Mouse (Mus musculus): ENCODE measurements around the gene Tubb4a.
"Not testable (repeated sequence)": the region's sequence is repeated elsewhere in the genome, so short reads cannot be mapped to it uniquely, and the experiment has no call there.

Tubb4a gene

GRCm38 (mm10) chr17:57087049-57087832, at the start of gene Tubb4a:
Gene Tubb4a, minus strand, starts transcription at chr17:57087782.
- peak; percentile 92 for DNase-seq

GRCm38 (mm10) chr17:57135635-57136034, 48.1 kb upstream of the Tubb4a start:
- DNase-seq: no peak

GRCm38 (mm10) chr17:57134693-57135092, 47.1 kb upstream of the Tubb4a start:
- DNase-seq: no peak

GRCm38 (mm10) chr17:57134021-57134420, 46.4 kb upstream of the Tubb4a start:
- DNase-seq: not testable (repeated sequence)

- no peak for DNase-seq
Observed at GRCm38 (mm10) chr17:57131793-57132192, 44.2 kb upstream of the Tubb4a start.

- DNase-seq: no peak
Observed at GRCm38 (mm10) chr17:57125853-57126622, 38.5 kb upstream of the Tubb4a start.

- DNase-seq: no peak
Observed at GRCm38 (mm10) chr17:57124792-57125191, 37.2 kb upstream of the Tubb4a start.

DNA sequence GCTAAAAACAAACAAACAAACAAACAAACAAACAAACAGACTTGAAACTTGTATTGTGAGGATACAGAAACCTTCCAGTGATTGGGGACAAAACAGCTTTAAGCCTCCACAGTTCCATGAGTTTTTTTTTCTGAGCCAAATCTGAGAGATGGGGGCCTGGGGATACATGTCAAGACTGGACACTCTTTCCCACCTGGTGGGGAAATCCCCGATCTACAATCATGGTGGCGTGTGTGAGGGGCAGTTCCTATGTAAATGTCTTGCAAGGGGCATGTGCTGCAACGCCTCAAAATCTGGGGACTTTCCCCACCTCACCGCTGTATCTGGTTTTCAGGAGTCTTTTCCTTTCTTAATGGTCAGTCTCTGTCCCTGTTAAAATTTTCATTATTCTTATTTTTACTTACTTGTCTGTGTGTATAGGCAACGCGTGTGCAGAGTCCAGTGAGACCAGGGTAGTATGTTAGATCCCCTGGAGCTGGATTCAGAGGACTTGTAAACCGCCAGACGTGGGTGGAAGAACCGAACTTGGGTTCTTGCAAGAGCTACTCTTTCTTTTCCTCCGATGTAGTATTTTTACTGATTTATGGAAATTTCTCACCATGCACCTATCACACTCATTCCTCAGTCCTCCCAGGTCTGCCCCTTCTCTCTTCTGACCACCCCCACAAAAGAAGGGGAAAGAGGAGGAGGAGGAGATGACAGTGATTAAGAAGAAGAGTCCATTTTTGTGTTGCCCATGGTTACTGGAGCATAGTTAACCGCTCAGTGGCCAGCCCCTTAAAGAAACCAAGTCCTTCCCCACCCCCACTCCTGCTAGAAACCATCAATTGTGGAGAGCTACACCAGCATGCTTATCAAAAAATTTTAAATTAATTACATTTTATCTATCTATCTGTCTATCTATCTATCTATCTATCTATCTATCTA, 35.9 kb upstream of the Tubb4a start:
- no peak for DNase-seq

- DNase-seq: no peak
Observed at GRCm38 (mm10) chr17:57121856-57122255, 34.3 kb upstream of the Tubb4a start.

DNA sequence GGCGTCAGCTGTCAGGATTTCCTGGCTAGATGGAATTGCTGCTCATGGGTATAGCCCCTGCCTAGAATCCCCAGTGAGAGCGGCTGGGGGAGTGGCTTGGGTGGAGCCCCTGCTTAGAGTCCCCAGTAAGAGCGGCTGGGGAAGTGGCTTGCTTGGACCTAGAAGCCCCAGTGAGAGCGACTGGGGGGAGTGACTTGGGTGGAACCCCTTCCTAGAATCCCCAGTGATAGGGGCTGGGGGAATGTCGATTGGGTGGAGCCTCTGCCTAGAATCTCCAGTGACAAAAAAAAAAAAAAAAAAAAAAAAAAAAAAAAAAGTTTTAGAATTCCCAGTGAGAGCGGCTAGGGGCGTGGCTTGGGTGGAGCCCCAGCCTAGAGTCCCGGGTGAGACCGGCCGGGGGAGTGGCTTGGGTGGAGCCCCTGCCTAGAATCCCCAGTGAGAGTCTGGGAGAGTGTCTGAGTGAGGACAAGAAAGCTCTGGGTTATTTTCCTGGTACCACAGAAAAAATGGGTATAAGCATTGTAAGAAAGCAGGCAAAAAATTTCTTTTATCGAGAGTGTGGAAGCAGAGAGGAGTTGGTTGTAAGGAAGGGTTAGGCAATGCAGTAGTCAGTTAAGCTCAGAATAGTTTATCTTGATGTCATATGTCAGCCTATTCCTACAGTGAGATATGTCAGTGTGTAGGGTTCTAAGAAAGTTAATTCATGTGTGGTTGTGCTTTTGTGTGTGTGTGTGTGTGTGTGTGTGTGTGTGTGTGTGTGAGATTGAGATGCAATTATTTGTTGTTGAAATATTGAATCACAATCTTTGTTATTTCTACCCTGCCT, 31.2 kb upstream of the Tubb4a start:
- DNase-seq: no peak

GRCm38 (mm10) chr17:57116801-57117200, 29.2 kb upstream of the Tubb4a start:
- DNase-seq: no peak

DNA sequence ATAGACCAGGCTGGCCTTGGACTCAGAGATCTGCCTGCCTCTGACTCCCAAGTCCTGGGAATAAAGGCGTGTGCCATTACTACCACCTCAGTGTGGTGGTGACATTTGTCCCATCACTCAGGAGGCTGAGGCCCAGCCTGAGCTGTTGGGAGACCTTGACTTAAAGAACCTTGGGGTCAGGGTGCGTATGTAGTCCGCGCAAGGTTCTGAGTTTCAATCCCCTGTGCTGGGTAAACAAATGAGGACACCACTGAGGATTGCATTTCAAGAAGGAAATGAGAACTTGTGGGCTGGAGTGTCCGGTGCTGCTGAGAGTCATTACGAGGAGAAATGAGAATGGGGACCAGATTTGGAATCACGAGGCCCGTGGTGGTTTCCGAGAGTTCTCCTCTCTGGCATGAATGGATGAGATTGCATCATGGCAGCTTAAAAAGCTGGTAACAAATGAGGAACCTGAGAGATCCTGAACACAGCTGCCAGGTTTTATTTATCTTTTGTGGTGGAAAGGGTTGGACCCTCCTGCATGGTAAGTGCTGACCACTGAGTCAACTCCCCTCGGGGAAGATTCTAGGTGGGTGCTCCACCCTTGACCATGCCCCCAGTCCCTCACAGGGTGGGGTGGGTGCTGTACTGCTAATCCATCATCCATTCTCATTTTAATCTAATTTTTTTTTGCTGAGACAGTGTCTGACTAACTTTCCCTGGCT, 25.3 kb upstream of the Tubb4a start:
- peak; percentile 53 for DNase-seq

DNA sequence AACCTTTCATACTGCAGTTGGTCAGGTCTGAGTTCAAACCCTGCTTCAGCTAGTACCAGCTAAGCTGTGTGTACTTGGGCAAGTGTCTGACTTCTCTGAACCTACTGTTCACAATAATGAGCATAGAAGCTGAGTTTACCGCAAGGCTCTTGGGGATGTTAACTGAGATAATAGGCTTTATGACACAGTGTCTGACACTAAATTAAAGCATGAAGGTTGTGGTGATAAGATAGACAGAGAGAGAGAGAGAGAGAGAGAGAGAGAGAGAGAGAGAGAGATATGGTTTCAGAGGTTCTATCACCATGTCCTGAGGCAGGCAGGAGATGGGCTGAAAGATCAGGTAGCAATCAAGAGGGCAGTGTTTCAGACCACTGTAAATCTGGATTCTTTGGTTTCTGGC, 22.4 kb upstream of the Tubb4a start:
- no peak for DNase-seq

DNA sequence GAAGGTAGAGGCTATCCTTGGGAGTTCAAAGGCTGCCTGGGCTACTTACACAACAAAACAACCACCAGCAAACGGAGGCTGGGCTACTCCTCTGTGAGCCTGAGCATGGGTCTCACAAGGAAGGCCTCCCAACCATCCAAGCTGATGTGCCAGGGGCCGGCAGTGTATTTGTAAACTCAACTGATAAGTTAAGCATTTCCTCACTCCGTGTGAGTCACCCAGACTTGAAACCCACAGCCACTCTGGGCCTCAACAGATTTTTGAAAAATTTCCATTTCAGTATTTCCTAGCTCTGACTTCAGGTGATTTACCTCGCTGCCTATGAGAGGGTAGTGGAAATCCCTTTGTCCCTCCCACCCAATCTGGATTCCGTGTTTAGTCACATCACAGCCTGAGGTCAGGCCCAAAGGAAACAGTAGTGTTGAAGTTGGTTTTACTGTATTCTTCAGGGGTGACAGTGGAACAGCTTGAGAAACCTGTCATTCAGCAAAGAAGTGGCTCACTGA, 21.1 kb upstream of the Tubb4a start:
- no peak for DNase-seq

DNA sequence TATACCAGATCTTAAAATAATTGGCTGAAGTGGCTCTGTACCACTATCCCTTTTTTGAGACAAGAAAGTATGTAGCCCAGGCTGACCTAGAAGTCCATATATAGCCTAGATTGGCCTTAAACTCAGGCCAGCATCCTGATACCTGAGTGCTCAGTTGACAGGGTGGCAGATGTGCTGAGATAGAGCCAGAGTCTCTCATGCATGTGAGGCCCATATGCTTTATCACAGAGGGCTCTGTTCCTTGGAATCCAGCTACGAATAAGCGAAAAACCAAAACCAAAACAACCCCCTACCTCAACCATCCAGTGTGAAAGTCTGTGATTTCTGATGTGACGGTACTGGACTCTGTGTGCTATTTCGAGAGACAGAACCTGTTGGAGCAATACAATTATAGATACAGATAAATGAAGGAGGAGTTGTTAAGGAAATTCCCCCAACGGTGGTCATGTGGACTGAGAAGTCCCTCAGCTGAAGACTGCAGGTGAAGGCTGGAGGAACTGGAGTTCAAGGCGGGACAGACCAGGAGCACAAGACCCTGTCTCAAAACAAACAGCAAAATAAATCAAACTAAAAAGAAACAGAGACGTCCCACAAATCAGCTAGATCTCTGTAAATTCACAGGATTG, 20.6 kb upstream of the Tubb4a start:
- DNase-seq: no peak

DNA sequence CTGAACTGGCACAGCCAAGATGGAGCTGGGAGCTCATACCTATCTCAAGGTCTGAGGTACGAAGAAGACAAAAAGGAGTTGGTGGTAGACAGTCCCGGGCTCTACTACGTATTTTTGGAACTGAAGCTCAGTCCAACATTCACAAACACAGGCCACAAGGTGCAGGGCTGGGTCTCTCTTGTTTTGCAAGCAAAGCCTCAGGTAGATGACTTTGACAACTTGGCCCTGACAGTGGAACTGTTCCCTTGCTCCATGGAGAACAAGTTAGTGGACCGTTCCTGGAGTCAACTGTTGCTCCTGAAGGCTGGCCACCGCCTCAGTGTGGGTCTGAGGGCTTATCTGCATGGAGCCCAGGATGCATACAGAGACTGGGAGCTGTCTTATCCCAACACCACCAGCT, 19.5 kb upstream of the Tubb4a start:
- DNase-seq: no peak

DNA sequence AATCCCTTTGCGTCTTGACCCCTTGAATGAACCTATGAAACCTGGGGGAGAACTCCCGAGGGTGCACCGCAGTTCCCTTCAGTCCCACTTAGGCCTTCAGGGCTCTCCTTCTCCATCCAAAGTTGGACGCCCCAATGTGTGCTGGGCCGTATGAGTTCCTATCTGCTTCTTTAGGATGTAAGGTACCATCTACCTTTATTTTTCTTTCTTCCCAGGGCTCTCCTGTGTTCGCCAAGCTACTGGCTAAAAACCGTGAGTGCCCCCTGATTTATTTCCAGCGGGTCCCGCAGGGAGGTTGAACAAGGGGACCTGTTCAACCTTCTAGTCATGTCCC, 18.4 kb upstream of the Tubb4a start:
- DNase-seq: no peak

DNA sequence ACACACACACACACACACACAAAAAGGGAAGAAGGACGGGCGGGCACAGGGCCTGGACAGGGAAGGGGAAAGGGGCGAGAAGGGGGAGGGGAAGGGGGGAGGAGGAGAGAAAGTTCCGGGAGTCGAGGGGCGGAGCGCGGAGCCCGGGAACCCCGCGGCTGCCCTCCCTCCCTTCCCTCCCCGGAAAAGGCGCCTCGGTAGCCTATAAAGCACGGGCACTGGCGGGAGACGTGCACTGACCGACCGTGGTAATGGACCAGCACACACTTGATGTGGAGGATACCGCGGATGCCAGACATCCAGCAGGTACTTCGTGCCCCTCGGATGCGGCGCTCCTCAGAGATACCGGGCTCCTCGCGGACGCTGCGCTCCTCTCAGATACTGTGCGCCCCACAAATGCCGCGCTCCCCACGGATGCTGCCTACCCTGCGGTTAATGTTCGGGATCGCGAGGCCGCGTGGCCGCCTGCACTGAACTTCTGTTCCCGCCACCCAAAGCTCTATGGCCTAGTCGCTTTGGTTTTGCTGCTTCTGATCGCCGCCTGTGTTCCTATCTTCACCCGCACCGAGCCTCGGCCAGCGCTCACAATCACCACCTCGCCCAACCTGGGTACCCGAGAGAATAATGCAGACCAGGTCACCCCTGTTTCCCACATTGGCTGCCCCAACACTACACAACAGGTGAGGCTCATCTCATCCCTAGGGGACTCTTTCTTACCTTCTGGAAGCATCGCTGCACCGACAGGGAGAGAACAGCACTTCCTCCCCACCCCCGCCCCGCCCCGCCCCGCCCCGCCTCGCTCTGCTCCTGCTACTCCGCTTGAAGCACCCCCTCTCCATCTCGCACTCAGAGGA, 17.8 kb upstream of the Tubb4a start, which contains the start of gene Tnfsf9:
Gene Tnfsf9 (plus strand): TSS at position 145 of the 854 bp plus-strand sequence.
- no peak for DNase-seq

GRCm38 (mm10) chr17:57104496-57104895, 16.9 kb upstream of the Tubb4a start:
- DNase-seq: no peak

- no peak for DNase-seq
Observed at GRCm38 (mm10) chr17:57102276-57102675, 14.7 kb upstream of the Tubb4a start.
